Mouse (Mus musculus) hindbrain, postnatal 0 days (tissue): ENCODE data around the gene Slc9c1. TPM values are rescaled to one million over a fixed set of nuclear protein-coding genes. Genes with fewer than 3 reads are reported as not detected.

Experiments used
- ATAC-seq: fragments of 200-750 bp; cut with Nextera tagmentation; 2 replicates; pipeline ENCODE4 v1.8.0; 2017; ENCODE audit warnings: mild to moderate bottlenecking, moderate TSS enrichment, moderate library complexity
- DNase-seq: peaks from one replicate; pipeline ENCODE4 v3.0.0-alpha.2; 2015; ENCODE audit warnings: low spot score
- H3K27ac ChIP-seq: fragments of 300-500 bp; sonication (generic); 2 replicates; pipeline ENCODE4 v1.5.1; 2014; ENCODE audit warnings: mild to moderate bottlenecking
- H3K27me3 ChIP-seq: fragments of 300-500 bp; sonication (generic); 2 replicates; pipeline ENCODE4 v1.6.1; 2014; ENCODE audit warnings: low read length, mixed read lengths; ENCODE audit not compliant: insufficient read depth
- H3K36me3 ChIP-seq: fragments of 300-500 bp; sonication (generic); 2 replicates; pipeline ENCODE4 v1.6.1; 2014; ENCODE audit warnings: low read length, mixed read lengths; ENCODE audit not compliant: insufficient read depth
- H3K4me1 ChIP-seq: fragments of 300-500 bp; sonication (generic); 2 replicates; pipeline ENCODE4 v1.6.1; 2014; ENCODE audit warnings: antibody characterized with exemption, low read length, mixed read lengths; ENCODE audit not compliant: insufficient read depth
- H3K4me2 ChIP-seq: fragments of 300-500 bp; sonication (generic); 2 replicates; pipeline ENCODE4 v1.6.1; 2014; ENCODE audit warnings: low read depth, mild to moderate bottlenecking, low read length, moderate library complexity, mixed read lengths
- H3K4me3 ChIP-seq: fragments of 300-500 bp; sonication (generic); 2 replicates; pipeline ENCODE4 v1.5.1; 2014; ENCODE audit warnings: low read length
- H3K9ac ChIP-seq: fragments of 300-500 bp; sonication (generic); replicated peaks from 2 replicates; pipeline ENCODE4 v1.6.1; 2014; ENCODE audit warnings: mild to moderate bottlenecking, low read length, moderate library complexity, mixed read lengths
- H3K9me3 ChIP-seq: fragments of 300-500 bp; sonication (generic); 2 replicates; pipeline ENCODE4 v1.6.1; 2016; ENCODE audit warnings: low read length, mixed read lengths
- CTCF ChIP-seq: IDR thresholded peaks from 2 replicates; pipeline ENCODE4 v1.5.1; 2016; ENCODE audit warnings: antibody characterized with exemption, control low read depth, low read depth
- WGBS: fragments of 180-500 bp; shearing (Covaris S2); extraction: QIAGEN DNeasy Blood & Tissue Kit; methylation state at CpG from one replicate; pipeline ENCODE4 v1.1.7; 2014; 5-methylcytosine and 5-hydroxymethylcytosine counted together
- polyA plus RNA-seq: library from polyadenylated mRNA; unstranded; fragments of >200 nt; fragmentation: Nextera tagmentation; extraction: Ambion mirVana; gene quantifications from 2 replicates; pipeline ENCODE4 v1.2.1, GENCODE M21; 2015
- total RNA-seq: library from RNA; depleted of rRNA; stranded (reverse); fragments of >200 nt; gene quantifications from 2 replicates; pipeline ENCODE4 v1.2.3, GENCODE M21; 2014

The Slc9c1 gene
- total and polyA plus RNA-seq, 2 experiments from 2014 or later = not detected

GRCm38 (mm10) chr16:45623230-45623629 is 88.1 kb downstream of the Slc9c1 start:
- no peak for TF ChIP-seq CTCF
- H3K27me3 ChIP-seq = no peaks in the 10 kb centered on the region
- no peak overlapping the region for H3K4me2 ChIP-seq
- ATAC-seq = no peak
- no peak for DNase-seq
- H3K9ac ChIP-seq = no peak overlapping the region
- H3K27ac ChIP-seq = no peak overlapping the region
- H3K9me3 ChIP-seq = no peaks in the 10 kb centered on the region
- H3K4me1 ChIP-seq = no peaks in the 10 kb centered on the region
- WGBS = 88% methylated on average over 4 of the region's 4 CpGs
- no peaks in the 10 kb centered on the region for H3K36me3 ChIP-seq
- H3K4me3 ChIP-seq = no peak overlapping the region

- TF ChIP-seq CTCF = no peak
- no peak overlapping the region for H3K27ac ChIP-seq
- WGBS = 89% methylated on average over 2 of the region's 2 CpGs
- no peak overlapping the region for H3K4me3 ChIP-seq
- H3K9me3 ChIP-seq = no peaks in the 10 kb centered on the region
- H3K9ac ChIP-seq = no peak overlapping the region
- H3K36me3 ChIP-seq = no peaks in the 10 kb centered on the region
- no peaks in the 10 kb centered on the region for H3K27me3 ChIP-seq
- H3K4me2 ChIP-seq = no peak overlapping the region
- no peak for DNase-seq
- no peaks in the 10 kb centered on the region for H3K4me1 ChIP-seq
- no peak for ATAC-seq
Measured at GRCm38 (mm10) chr16:45624791-45625190, 89.7 kb downstream of the Slc9c1 start.

GRCm38 (mm10) chr16:45625342-45625741 is 90.2 kb downstream of the Slc9c1 start:
- Histone ChIP-seq H3K27ac (no peak overlapping the region), H3K4me3 (no peak overlapping the region), H3K36me3 (no peaks in the 10 kb centered on the region), H3K27me3 (no peaks in the 10 kb centered on the region), H3K9ac (no peak overlapping the region), H3K4me2 (no peak overlapping the region), H3K9me3 (no peaks in the 10 kb centered on the region), H3K4me1 (no peaks in the 10 kb centered on the region)
- no peak for TF ChIP-seq CTCF
- no peak for ATAC-seq
- WGBS = 86% methylated on average over 2 of the region's 2 CpGs
- no peak for DNase-seq

- Histone ChIP-seq H3K9ac (no peak overlapping the region), H3K27me3 (no peaks in the 10 kb centered on the region), H3K27ac (no peak overlapping the region), H3K4me3 (no peak overlapping the region), H3K36me3 (no peaks in the 10 kb centered on the region), H3K9me3 (no peaks in the 10 kb centered on the region), H3K4me1 (no peaks in the 10 kb centered on the region), H3K4me2 (no peak overlapping the region)
- ATAC-seq (no peak), DNase-seq (no peak)
- no peak for TF ChIP-seq CTCF
- WGBS = 74% methylated on average over 8 of the region's 8 CpGs
Measured at GRCm38 (mm10) chr16:45629497-45630105, 94.5 kb downstream of the Slc9c1 start.

- DNase-seq = peak; percentile 87
- no peak overlapping the region for H3K4me2 ChIP-seq
Measured at GRCm38 (mm10) chr16:45630347-45630960, 95.3 kb downstream of the Slc9c1 start.

GRCm38 (mm10) chr16:45632420-45632819 is 97.3 kb downstream of the Slc9c1 start:
- Histone ChIP-seq H3K9ac (no peak overlapping the region), H3K27me3 (no peaks in the 10 kb centered on the region), H3K4me1 (no peaks in the 10 kb centered on the region), H3K4me3 (no peak overlapping the region), H3K27ac (no peak overlapping the region), H3K36me3 (no peaks in the 10 kb centered on the region), H3K4me2 (no peak overlapping the region), H3K9me3 (no peaks in the 10 kb centered on the region)
- DNase-seq = no peak
- TF ChIP-seq CTCF = no peak
- no peak for ATAC-seq
- WGBS = 74% methylated on average over 4 of the region's 4 CpGs

More at GRCm38 (mm10) chr16:45630347-45630960, 95.3 kb downstream of the Slc9c1 start:
- no peaks in the 10 kb centered on the region for H3K36me3 ChIP-seq
- no peaks in the 10 kb centered on the region for H3K9me3 ChIP-seq
- H3K9ac ChIP-seq = no peak overlapping the region
- H3K4me3 ChIP-seq = no peak overlapping the region
- ATAC-seq = peak; percentile 85
- no peaks in the 10 kb centered on the region for H3K27me3 ChIP-seq
- 56% methylated on average over 5 of the region's 5 CpGs for WGBS
- no peaks in the 10 kb centered on the region for H3K4me1 ChIP-seq
- no peak overlapping the region for H3K27ac ChIP-seq
- peak; percentile 84 for TF ChIP-seq CTCF

GRCm38 (mm10) chr16:45635826-45636225 is 100.7 kb downstream of the Slc9c1 start:
- H3K4me3 ChIP-seq = no peak overlapping the region
- H3K36me3 ChIP-seq = no peaks in the 10 kb centered on the region
- no peaks in the 10 kb centered on the region for H3K9me3 ChIP-seq
- H3K4me1 ChIP-seq = no peaks in the 10 kb centered on the region
- H3K27me3 ChIP-seq = no peaks in the 10 kb centered on the region
- 88% methylated on average over 2 of the region's 2 CpGs for whole genome bisulfite sequencing
- H3K4me2 ChIP-seq = no peak overlapping the region
- H3K9ac ChIP-seq = no peak overlapping the region
- ATAC-seq = no peak
- no peak for DNase-seq
- H3K27ac ChIP-seq = no peak overlapping the region
- no peak for TF ChIP-seq CTCF
